Comparison of ENCODE assay signal across 1 mouse cellular context in the genomic region with DNA sequence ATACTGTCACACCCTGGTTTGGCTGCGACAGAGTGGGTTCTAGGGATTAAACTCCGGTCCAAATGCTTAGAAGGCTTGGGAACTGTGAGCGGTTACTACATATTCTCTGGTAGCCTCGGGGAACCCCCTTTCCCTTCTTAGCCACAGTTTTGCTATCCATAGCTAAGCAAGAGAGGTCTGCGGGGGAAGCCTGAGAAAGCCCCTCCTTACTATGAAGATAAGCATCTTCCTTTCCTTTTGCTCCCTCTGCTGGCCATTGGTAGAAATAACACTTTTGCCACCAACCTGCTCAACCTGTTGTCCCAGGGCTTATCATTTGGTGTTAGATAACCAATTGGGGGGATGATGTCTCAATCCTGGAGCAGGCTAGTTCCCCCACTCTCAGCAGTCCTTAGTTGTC.
TF ChIP-seq lines count a peak whose summit lies in the region.

No protein-coding gene starts in this region.

TF ChIP-seq in MEL, 35 proteins besides CTCF, POLR2A, EP300 and RAD21 (continued from another document):
- TF ChIP-seq USF2 (IDR thresholded peaks at IDR 0.05; ENCODE audit: borderline replicate concordance in 1 of 2, insufficient read depth in 1 of 2, low read depth in 1 of 2, low read length in 2 of 2), result no peak
- TF ChIP-seq CHD2 (IDR thresholded peaks at IDR 0.05; ENCODE audit: low read length), result no peak
- TF ChIP-seq CHD1 (IDR thresholded peaks at IDR 0.05; ENCODE audit: low read depth, low read length), result no peak
